Mouse (Mus musculus) heart, postnatal 0 days (tissue): ENCODE measurements around the gene Npff.

Experiments used
- CTCF ChIP-seq: IDR thresholded peaks from 2 replicates; pipeline ENCODE4 v1.5.1; 2016; ENCODE audit warnings: antibody characterized with exemption, control low read depth, low read depth
- EP300 ChIP-seq: IDR thresholded peaks from 2 replicates; pipeline ENCODE4 v1.6.1; 2016; ENCODE audit warnings: antibody characterized with exemption, low read depth

GRCm38 (mm10) chr15:102519211-102520141 is 5.3 kb downstream of the Npff start:
- TF ChIP-seq CTCF (no peak), EP300 (no peak)
